Mouse (Mus musculus) embryonic stem cell, embryonic (primary cell): ENCODE measurements at regions not wholly inside any gene's neighbourhood (a gene's known extent, or its start where the extent isn't known, plus 50 kb on each side); places are given as distances from the start of the nearest gene placed in this dataset.

Experiments
- CTCF ChIA-PET, 4 experiments: fragments of 300-600 bp in 2 of 4; fragments of 350-600 bp in 2 of 4; sonication (Branson Sonifier 250); formaldehyde crosslinking; loops; one replicate each; lab custom pipeline; 2022; ENCODE audit warnings: inconsistent platforms in 2 of 4; lab: Charles Lee
- POLR2A ChIA-PET, 4 experiments: fragments of 300-600 bp in 2 of 4; fragments of 350-600 bp in 2 of 4; sonication (Branson Sonifier 250); formaldehyde crosslinking; loops; one replicate each; lab custom pipeline; 2022; ENCODE audit warnings: antibody characterized with exemption in 4 of 4, inconsistent platforms in 1 of 4; lab: Charles Lee

DNA sequence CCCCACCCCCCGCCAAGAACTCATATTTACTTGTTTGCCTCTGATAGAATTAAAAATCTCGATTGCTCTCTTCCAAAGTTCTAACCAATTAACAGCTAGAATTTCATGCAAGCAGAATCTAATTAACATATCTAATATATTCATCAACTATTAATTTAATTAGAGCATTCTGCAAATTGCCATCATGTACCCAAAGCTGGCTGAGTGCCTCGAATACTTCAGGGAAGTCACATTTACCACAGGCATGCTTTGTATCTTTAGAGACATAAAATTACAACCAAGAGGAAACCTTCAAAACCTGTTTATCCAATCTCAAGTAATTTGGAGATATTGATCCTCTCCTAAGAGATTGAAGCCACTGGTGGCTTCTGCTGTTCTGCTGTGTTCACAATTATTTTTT lies 401.6 kb upstream of the Nmur2 start:
- POLR2A ChIA-PET = no interaction called here

DNA sequence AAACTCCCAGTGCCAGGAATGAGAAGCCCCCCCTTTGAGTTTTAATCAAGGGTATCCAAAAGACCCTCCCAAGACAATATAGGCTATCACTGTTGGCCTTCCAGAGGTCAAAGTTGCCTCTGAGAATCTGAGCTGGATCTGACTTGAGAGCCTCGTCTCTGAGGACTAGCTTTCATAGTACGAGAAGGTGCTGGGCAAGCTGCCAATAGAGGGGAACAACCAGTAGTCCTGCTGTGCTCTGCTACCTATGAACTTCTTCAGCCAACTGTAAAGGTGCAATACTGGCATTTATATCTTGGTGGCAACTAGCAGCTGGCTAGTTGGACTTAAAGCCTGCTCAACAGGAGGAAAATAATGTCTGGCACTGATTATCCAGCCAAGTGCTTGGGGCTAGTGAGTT lies 400.3 kb upstream of the Nmur2 start:
- ChIA-PET CTCF (no interaction called here), POLR2A (no interaction called here)

More for the DNA sequence above, 401.6 kb upstream of the Nmur2 start:
- CTCF ChIA-PET = no interaction called here

DNA sequence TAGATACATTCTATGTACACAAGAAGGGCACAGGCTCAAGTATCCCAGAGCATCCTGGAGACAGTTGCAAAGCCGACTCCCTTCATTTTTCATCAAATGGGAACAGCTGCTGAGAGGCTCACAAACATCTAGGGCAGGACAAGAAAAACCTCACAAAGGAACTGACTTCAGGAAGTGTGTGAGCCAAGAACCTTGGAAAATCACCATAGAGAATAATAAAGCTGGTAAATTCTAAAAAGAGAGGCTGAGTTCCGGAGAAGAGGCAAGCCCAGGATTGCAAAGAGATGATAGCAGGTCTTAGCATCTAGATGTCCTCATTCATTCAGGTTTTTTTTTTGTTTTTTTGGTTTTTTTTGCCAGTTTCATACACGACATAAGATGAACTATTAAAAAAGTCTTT lies 390.3 kb upstream of the Nmur2 start:
- ChIA-PET POLR2A (interaction anchor here in 1 of 4 experiments (0.7 kb wide), 1 partner anchor 996 kb away, joined by 3 read pairs; no protein-coding TSS in a partner anchor), CTCF (no interaction called here)

DNA sequence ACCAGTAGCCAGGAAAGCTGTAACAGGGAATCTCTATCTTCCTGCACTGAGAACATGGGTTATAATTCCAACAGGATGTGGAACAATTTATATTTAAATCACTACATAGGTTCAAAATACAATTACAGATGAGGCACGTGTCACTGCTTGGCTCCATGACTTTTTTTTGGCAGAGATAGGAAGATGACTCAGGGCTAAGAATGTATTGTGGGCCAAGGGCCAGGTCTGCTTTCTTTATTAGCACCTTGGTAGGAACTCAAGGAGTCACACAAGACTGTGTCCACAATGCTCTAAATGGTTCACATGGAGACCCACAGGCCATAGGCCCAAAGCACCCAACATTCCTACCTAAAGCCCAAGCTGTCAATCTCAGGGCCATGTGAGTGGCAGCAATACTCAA lies 344.0 kb upstream of the Nmur2 start:
- POLR2A ChIA-PET = no interaction called here
- CTCF ChIA-PET = no interaction called here

DNA sequence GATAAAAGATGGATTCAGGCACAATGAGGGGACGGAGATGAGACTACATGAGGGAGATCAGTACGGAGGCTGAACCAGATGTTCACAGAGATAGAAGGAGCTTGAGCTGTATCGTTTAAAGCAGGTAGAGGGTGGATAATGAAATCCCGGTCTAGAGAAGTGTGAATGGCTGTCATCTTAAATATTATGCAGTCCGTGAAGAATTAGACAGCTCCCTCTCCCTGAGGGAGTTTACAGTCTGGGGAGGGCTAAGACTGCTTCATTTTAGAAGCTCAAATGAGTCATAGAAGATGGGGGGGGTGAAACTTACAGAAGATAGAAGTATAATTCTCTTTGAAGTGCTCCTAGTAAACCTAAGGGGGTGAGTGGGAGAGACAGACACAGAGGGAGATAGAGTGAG lies 336.7 kb upstream of the Nmur2 start:
- CTCF ChIA-PET = interaction anchor here in 1 of 4 experiments (0.6 kb wide), 1 partner anchor 160 kb away, joined by 3 read pairs; no protein-coding TSS in a partner anchor
- POLR2A ChIA-PET = no interaction called here

DNA sequence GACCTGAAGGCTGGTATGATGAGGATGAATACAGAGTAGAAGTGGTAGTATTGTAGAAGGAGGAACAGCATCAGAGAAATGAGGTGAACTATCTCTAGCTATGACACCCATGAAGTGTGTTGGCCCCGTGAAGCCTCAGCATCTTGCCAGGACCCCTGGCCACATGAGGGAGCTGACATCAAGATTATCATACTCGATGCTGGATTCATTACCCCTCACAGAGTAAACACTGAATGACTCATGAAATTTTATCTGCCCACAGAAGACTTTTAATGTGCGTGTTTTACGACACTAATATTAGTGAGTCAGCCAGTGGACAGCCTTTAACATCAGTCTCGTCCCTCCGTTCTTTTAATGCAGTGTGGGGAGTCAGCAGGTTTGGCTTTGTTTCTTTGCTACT lies 333.5 kb upstream of the Nmur2 start:
- CTCF ChIA-PET = interaction anchor here in 1 of 4 experiments (0.6 kb wide), 1 partner anchor 850 kb away, joined by 8 read pairs; no protein-coding TSS in a partner anchor
- POLR2A ChIA-PET = interaction anchor here in 1 of 4 experiments (0.5 kb wide), 1 partner anchor 155 kb away, joined by 10 read pairs; no protein-coding TSS in a partner anchor

DNA sequence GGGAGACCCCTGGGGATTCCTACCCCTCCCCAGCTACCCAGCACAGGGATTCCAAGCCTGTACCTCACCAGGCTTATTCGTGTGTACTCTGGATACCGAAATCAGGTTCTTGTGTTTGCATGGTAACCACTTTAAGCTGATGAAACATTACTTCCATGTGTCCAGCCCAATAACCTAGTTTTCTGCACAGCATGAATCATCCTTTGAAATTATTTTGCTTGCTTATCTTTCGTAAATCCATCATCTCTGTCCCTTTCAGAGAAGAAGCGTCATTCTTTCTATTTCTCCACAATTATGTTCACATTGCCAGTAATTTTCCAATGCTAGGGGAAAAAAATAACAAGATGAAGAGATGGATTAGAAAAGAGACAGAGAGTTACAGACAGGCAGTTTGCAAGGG lies 332.8 kb upstream of the Nmur2 start:
- CTCF ChIA-PET = no interaction called here
- POLR2A ChIA-PET = no interaction called here

DNA sequence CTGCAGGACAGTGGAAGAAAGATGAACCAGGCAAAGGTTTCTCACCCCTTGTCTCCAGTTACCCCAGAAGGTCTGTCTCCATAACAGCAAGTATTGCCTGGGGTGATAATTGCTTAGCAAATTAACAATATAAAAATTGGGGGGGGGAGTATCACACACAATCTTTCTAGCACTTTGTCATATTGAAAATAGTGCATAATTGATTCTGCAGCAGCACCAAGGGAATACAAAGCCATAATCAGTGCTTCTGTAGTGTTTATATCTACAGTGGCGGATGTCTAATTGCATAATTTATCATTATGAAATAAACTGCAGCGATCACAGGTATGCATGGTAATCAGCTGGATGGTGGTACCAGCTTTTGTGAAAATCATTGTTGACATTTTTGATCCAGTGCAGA lies 316.9 kb upstream of the Nmur2 start:
- ChIA-PET POLR2A (no interaction called here), CTCF (no interaction called here)

DNA sequence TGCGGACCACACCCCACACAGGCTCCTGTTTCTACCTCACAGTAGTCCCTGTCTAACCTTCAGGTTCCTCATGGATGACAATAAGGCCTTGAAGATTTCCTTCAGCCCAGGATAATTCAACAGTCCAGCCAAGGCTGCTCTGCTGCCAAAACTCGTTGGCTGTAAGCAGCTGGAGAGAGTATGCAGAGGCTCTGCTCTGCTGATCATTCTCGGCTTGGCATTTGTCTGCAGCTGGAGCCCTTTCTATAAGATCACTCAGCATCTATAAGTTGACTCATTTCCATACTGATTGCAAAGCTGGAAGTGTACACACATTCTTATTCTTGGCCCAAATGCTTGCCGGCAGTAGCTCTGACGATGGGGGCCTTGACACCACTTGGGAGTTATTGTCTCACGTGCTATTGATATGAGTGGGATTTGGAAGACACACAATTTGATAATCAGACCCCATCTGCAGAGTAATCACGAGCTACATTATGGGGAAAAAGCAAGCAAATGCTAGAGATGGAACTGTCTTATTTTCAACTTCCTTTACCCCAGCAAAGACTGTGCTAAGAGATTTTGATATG lies 311.1 kb upstream of the Nmur2 start:
- CTCF ChIA-PET = no interaction called here
- POLR2A ChIA-PET = no interaction called here

DNA sequence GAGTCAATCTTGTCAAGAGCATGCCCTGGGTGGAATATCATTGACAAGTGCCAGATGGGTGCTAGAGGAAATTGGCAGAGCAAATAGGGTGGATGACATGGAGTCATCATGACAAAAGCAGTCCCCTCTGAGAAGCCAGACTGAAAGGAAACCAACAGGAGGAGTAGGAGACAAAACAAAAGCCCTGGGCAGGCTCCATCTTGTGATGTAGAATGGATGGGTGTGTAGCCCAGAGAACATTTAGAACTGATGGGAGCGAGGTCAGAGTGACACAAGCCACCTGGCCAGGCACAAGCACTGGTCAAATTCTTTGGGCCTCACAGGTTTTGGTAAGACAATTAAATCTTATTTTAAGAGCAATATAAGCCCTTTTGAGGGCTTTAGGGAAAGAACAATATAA lies 310.4 kb upstream of the Nmur2 start:
- ChIA-PET CTCF (no interaction called here), POLR2A (no interaction called here)

DNA sequence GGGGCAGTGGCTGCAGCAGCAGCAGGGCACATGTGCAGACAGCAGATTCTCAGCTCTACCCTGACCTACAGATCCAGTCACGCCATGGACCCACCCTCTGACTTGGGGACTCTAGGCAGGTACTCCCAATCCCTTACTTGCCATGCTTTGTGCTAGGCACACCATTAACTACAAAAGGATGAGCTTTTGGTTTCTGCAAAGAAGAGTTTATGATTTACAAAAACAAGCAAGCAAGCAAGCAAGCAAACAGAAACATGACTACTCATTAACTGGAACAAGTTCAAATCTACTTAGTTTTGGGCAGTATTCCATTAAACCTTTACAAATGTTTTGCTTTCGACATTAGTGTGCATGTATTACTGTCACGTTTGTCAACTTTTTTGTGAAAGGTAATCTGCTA lies 309.0 kb upstream of the Nmur2 start:
- ChIA-PET CTCF (no interaction called here), POLR2A (no interaction called here)

DNA sequence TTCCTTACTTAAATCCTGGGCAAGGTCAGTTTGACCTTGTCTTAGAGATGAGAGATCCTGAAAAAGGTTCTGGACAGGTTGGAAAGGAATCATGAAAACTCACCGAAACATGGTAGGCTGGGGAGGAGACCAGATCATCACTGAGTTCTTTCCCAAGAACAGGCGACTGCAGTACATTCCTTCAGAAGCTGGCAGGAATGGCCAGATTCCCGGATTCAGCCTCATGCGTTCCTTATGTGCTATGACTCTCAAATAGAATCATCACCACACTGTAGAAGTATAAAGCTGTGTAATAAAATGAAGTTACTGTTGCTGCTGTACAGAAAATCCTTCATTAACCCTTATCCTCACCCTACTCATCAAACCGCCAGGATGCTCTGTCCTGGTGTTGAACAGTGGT lies 307.6 kb upstream of the Nmur2 start:
- POLR2A ChIA-PET = no interaction called here
- CTCF ChIA-PET = no interaction called here

DNA sequence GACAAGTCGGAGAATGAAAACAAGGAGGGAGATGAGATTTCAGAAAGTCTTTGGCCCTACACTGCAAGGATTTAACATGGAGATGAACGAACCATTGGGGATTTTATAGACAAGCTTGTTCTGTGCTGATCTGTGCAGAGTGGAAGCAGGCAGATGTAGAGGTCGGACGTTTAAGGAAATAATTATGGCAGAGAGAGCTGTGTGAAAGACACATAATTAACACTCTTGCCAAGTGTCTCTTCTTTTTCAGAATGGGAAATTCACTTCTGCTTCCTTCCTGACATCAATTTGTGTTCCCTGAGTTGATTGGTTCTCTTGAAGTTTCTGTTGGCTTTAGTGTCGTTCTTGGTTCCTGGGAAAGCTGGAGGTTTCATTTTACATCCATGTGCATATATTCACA lies 302.3 kb upstream of the Nmur2 start:
- CTCF ChIA-PET = interaction anchor here in 1 of 4 experiments (0.7 kb wide), 1 partner anchor 553 kb away, joined by 5 read pairs; no protein-coding TSS in a partner anchor
- POLR2A ChIA-PET = no interaction called here

DNA sequence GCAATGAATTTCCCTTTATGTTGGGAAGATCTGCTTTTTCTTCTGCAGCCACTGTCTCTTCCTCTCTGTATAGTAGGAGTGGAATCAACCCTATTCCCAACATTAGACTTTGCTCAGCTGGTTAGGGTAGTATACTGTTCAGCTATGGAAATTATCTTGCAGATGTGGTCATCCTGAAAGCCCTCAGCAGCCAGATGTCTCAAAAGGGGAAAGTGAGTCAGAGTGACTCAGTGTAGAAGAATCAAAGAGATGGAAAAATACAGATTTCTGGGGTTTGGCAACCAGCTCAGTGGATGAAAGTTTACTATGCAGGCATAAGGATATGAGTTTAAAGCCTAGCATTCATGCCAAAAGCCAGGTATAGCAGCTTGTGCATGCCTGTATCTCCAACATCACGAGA lies 300.9 kb upstream of the Nmur2 start:
- ChIA-PET POLR2A (no interaction called here), CTCF (no interaction called here)

DNA sequence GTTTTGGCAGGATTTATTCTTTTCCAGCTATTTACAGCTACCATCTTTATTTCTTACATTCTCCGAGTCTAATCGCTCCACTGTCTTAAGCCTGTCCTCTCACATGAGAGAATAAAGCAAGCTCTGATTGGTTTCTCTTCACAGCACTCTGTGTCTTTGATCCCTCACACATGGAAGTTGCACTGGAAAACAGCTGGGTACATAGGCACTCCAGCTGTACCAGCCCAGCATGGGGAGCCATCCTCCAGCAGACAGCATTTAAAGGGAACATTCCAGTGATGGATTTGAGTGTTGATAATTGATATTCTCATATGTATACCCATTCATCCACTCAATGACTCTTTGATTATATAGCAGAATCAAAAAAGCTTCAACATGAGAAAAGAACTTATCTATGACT lies 300.2 kb upstream of the Nmur2 start:
- ChIA-PET CTCF (no interaction called here), POLR2A (no interaction called here)

DNA sequence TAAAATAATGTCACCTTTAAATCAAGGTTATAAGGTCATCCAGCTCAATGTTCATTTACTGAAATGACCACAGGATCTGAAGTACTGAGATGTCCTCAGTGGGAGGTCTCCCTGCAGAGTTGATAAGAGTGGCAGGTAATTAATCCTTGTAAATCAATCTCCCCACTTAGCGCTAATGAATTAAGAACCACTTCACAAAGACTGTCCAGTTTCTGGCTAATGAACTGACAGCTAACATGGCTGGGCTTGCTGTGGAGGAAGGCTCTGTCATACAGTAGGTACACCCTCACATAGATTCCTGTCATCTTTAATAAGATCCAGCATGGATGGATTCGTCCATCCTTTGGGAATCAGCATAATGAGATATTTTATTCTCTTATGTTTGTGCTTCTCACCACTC lies 297.7 kb upstream of the Nmur2 start:
- ChIA-PET POLR2A (no interaction called here), CTCF (no interaction called here)

DNA sequence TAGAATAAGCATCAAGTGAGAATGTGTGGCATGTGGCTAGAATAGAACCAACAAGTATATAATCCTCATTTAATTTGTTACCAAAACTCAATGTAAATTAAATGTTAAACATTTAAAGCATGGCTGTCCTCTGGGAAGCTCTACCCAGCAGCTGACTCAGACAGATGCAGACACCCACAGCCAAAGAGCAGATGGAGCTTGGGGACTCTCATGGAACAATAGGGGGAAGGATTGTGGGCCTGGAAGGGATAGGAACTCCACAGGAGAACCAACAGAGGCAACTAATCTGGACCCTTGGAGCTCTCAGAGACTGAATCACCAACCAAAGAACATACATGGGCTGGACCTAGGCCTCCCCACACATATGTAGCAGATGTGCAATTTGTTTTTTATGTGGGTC lies 295.1 kb upstream of the Nmur2 start:
- CTCF ChIA-PET = no interaction called here
- POLR2A ChIA-PET = no interaction called here

DNA sequence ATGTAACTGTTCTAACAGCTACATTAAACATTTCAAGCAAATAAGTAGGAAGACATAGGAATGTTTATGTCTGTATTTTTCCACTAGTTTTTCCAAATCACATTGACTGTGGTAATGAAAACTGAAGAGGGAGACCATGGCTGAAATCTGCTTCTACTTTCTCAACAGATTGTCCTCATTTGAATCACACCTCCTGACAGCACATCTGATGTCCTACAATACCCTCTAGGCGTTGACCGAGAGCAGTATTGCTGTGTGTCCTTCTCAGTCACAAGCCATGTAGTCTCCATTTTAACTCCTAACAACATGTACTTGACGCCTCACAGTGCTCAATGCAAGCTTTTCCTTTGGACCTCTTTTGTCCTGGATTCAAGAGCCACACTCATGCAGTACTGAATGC lies 279.5 kb upstream of the Nmur2 start:
- POLR2A ChIA-PET = interaction anchor here in 1 of 4 experiments (1.0 kb wide), 1 partner anchor 9 kb away, joined by 3 read pairs; no protein-coding TSS in a partner anchor
- CTCF ChIA-PET = no interaction called here

DNA sequence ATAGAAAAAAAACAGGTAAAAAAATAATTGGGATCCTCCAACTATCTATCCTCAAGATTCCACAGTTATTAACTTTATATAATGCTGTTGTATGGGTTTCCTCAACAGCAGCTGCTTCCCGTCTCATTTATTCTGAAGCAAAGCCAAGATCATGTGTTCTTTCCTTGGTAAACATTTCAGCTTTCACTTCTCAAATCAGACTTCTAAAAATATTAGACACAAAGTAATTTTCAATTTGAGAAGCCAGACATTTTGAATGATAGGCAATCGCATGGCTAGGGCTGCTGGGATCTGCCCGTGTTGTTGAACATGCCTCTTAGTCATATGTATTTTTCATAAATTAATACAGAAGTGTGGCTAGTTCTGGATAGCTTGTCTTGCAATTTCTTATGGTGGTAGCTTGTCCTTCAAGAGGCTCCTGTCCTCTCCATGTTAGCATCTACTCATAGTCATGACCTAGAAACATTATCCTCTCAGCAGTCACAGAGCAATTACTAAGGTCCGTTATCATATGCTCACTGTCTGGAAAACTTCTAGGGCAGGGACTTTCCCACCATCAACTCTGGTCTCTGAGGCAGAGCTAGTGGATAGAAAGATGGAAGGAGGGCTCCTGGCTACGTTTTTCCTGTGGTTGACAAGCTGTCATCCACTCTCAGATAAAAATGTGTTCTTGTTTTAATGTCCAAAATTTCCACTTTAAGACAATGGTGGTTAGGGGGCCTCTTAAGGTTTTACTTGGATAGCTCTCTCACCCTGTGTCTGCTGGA lies 274.6 kb upstream of the Nmur2 start:
- ChIA-PET POLR2A (no interaction called here), CTCF (interaction anchor here in 1 of 4 experiments (0.7 kb wide), 1 partner anchor 1186 kb away, joined by 3 read pairs; no protein-coding TSS in a partner anchor)

DNA sequence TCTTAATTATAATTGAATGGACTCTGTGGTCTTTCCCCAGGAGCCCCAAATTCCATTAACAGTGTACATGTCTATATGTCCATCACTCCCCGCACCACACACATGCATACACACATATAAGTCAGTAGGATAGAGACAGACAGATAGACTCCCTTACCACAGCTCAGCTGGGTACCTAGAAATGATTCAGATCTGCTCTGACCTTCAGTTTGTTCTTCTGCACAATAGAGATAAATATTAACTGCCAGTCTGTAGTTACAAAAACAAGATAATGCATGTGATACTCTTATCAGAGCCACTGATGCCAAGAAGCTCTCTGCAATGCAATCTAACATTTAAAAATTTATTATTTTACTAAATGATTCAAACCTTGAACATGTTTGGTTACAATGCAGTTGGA lies 268.7 kb upstream of the Nmur2 start:
- CTCF ChIA-PET = no interaction called here
- POLR2A ChIA-PET = no interaction called here
